Mouse (Mus musculus) lung, adult 2 months (tissue): ENCODE data around the gene Cltb. TPM values are rescaled to one million over a fixed set of nuclear protein-coding genes. Genes with fewer than 3 reads are reported as not detected.

Experiments used
- DNase-seq: peaks from one replicate; pipeline ENCODE4 v3.0.0; 2022
- H3K4me1 ChIP-seq: fragments of 200-500 bp; 2 replicates; pipeline ENCODE4 v1.6.1; 2011; ENCODE audit warnings: low read length; ENCODE audit not compliant: control insufficient read depth, insufficient read depth
- H3K4me3 ChIP-seq: fragments of 200-500 bp; replicated peaks from 2 replicates; pipeline ENCODE3; 2011; ENCODE audit warnings: low read depth, mild to moderate bottlenecking, control low read depth, low read length; ENCODE audit errors: extremely low read depth
- CTCF ChIP-seq: fragments of 200-500 bp; IDR thresholded peaks from 2 replicates; pipeline ENCODE4 v1.5.1; 2011; ENCODE audit warnings: mild to moderate bottlenecking, low read length, control low read depth; ENCODE audit not compliant: insufficient read depth
- POLR2A ChIP-seq: fragments of 200-500 bp; IDR thresholded peaks from 2 replicates; pipeline ENCODE4 v1.6.1; 2011; ENCODE audit warnings: low read depth, mild to moderate bottlenecking, control low read depth, low read length, borderline replicate concordance; ENCODE audit errors: extremely low read depth
- WGBS: fragments of 180-500 bp; shearing (Covaris S2); methylation state at CpG from one replicate; pipeline ENCODE4 v1.1.7; 2018; 5-methylcytosine and 5-hydroxymethylcytosine counted together
- polyA plus RNA-seq: library from polyadenylated mRNA; depleted of rRNA; stranded (reverse); fragments of >200 nt; gene quantifications from 2 replicates; pipeline ENCODE4 v1.2.3, GENCODE M21; 2012

Cltb gene
- polyA plus RNA-seq, 1 experiment, result 109 TPM

DNA sequence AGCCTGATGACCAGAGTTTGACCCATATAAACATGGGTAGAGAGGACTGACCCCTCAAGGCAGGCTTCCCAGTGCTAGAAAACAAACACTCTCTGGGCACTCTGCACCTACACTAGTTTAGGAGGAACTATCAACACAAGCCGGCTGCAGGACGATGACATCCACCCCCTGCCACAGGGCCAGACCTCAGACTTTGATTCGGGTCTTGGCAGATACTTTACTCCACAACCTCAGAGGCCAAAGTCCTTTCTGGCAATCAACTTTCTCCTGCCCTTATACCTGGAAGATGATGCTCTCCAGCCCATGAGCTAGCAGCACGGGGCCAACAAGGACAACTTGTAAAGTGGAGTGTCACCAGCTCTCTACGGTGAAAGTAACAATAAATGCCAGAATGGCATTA lies 28.3 kb downstream of the Cltb start:
- H3K4me1 ChIP-seq, result peaks cover 9% of the 10 kb centered on the region
- no peak for DNase-seq
- WGBS, result 76% methylated on average over 5 of the region's 5 CpGs
- H3K4me3 ChIP-seq, result no peak overlapping the region
- TF ChIP-seq POLR2A (no peak), CTCF (no peak)

DNA sequence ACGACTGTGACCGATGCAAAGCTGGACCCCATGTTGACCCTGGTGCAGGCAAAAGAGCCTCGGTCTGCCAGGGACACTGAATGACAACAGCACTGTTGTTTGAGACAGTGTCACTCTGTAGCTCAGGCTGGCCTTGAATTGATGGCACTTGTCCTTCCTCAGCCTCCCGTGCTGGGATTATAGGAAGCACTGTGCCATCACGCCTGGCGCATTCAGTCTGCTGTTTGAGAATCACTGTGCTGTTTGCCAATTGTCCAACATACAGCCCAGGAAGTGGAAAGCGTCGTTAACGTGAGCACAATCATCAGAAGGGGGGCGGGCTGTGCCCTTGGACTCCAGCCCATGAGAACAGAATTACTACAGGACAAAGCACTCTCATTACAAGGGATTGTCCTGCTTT lies 29.0 kb downstream of the Cltb start:
- Histone ChIP-seq H3K4me1 (peaks cover 9% of the 10 kb centered on the region), H3K4me3 (no peak overlapping the region)
- TF ChIP-seq POLR2A (no peak), CTCF (no peak)
- 42% methylated on average over 10 of the region's 10 CpGs for WGBS
- no peak for DNase-seq

DNA sequence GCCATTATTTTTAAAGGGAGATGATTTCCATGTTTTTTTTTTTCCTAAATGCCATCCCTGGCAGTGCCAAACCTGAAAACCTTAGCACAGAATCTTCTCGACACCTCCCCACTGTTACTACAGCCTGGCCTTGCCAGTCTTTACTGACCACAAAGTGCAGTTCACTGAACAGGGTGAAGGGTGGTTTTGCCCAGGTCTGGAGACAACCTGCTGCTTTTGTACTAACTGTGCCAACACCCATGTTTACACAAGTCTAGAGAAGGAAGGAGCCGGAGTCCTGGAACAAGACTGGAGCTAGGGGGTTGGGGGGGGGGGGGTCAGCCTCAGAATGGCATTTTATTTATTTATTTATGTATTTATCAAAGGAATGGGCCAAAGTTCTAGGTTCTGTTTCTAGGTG lies 29.8 kb downstream of the Cltb start:
- TF ChIP-seq CTCF (no peak), POLR2A (no peak)
- DNase-seq, result no peak
- 40% methylated on average over 2 of the region's 2 CpGs for WGBS
- peaks cover 9% of the 10 kb centered on the region for H3K4me1 ChIP-seq
- no peak overlapping the region for H3K4me3 ChIP-seq

DNA sequence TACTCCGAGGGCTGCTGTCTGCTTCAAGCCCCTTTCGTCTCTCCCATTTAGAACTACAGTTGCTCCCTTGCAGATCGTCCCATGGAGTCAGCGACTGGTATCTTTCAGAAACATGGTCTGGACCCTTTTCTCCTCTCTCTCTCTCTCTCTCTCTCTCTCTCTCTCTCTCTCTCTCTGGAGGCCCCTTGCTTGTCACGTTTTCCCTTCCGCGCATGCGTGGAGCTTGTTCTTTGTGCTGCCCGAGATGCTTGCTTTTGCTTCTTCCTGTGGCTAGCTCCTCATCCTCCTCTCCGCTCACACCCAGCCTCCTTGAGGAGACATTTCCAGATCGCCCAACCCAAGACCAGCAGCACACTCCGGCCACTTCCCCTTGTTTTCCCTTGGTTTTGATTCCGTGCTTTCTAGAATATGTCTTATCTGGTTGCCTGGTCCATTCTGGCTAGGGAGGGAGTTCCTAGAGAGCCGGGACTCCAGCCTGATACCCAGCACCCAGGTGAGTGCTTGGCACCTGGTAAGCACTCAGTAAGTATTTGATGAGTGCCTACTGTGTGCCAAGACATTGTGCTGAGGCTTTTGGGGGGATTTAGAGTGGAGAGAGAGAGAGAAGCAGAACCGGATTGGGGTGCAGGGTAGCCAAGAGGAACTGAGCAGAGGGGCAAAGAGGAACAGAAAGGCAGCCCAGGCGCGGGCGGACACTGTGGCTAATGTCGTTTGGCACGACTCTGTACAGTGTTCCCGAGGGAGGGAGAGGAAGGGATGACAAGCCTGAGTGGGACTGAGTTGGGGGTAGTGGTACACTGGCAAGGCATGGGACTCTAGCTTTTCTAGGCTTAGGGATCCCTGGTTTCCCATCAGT lies 33.3 kb downstream of the Cltb start:
- peaks cover 12% of the 10 kb centered on the region for H3K4me1 ChIP-seq
- TF ChIP-seq POLR2A, result no peak
- TF ChIP-seq CTCF, result no peak
- 76% methylated on average over 21 of the region's 21 CpGs for WGBS
- no peak overlapping the region for H3K4me3 ChIP-seq
- no peak for DNase-seq

DNA sequence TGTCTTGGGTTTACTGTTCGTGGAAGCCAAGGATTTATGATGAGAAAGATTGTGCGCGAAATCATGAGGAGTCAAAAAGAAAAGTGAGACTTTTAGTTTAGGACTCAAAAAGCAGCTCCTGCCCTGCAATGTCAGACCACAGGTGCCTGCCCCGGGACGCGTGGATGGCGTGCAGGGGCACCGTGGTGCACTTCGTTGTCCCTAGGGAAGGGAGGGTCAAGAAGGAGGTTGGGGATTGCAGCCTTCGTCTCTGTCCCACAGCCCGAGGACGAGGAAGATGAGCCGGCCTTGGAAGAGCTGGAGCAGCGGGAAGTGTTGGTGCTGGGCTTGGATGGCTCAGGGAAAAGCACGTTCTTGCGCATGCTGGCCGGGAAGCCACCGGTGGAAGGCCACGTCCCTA lies 35.7 kb downstream of the Cltb start:
- TF ChIP-seq CTCF (no peak), POLR2A (no peak)
- peaks cover 4% of the 10 kb centered on the region; the same call in 1 of the 2 replicates for H3K4me1 ChIP-seq
- peak; percentile 39 for DNase-seq
- H3K4me3 ChIP-seq, result peak overlapping the region; percentile 72
- 4% methylated on average over 19 of the region's 19 CpGs for WGBS

DNA sequence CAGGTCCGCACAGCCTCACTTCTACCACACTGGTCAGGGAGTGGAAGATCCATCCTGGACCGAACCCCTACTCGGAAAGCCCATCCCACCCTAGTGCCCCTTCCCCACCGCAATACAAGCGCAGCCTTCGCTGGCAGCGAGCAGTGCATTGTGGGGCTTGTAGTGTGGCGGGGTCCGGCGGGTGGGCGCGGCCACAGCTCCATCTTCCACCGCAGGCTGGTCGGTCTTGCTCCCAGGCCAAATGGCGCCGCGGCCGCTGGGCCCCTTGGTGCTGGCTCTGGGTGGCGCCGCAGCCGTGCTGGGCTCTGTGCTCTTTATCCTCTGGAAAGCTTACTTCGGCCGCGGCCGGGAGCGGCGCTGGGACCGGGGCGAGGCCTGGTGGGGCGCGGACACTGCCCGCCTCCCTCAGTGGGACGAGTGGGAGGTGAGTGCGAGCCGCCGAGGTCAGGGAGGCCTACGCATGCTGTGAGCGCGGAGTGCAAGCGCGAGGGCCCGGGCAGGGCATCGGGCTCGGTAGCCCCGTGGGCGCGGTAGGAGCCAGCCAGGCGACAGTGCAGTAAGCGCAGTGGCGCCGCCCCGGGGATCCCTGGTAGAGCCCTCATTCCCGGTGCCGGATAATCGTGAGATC lies 36.2 kb downstream of the Cltb start, which contains the start of gene Arl10:
Arl10 (plus strand) TSS at position 162 of the 628 bp plus-strand sequence.
- DNase-seq, result peak; percentile 78
- 0 out of 2 replicates have a peak, but pooled peaks have one; percentile 7 for TF ChIP-seq POLR2A
- TF ChIP-seq CTCF, result no peak
- Histone ChIP-seq H3K4me3 (peak within 1 kb of the TSS; percentile 72), H3K4me1 (peaks cover 4% of the 10 kb centered on the region; the same call in 1 of the 2 replicates)
- under 1% methylated on average over 55 of the region's 55 CpGs for WGBS

DNA sequence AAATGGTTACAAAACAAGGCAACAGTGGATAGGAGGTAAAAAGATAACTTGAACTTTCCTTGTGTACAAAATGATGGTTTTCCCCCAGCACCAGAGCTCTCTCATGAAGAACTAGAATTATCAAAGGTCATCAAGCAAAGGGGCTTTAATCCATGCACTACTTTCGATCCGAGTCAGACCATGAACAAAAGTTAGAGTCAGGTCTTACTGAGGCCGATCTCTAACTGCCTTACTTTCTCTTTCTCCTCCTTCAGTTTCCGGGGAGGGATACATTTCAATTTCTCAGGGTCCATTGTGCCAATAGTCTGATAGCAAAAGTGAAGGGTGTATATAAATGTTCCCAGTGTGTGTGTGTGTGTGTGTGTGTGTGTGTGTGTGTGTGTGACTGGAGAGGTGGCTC lies 38.5 kb downstream of the Cltb start:
- TF ChIP-seq CTCF, result no peak
- TF ChIP-seq POLR2A, result no peak
- 81% methylated on average over 4 of the region's 4 CpGs for WGBS
- no peak for DNase-seq
- Histone ChIP-seq H3K4me1 (peaks cover 4% of the 10 kb centered on the region; the same call in 1 of the 2 replicates), H3K4me3 (no peak overlapping the region)

DNA sequence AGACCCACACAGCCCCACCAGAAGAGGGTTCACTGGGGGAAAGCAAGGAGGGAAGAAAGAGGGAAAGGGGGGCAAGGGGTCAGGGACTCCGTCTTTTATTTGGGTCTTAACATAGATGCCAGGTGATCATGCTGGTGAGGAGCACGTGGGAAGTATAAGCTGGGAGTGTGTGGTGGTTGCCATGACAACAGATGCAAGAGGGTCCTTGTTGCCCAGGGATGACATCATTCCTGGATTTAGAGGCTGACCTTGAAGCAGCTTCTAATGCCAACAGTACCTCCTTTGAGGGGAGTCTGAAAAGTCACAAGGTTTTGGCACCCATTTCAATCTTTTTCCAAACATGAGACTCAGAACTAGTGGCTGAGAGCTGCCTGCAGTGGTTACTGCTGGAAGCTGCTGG lies 39.5 kb downstream of the Cltb start:
- WGBS, result 35% methylated on average over 2 of the region's 2 CpGs
- Histone ChIP-seq H3K4me3 (no peak overlapping the region), H3K4me1 (peaks cover 4% of the 10 kb centered on the region; the same call in 1 of the 2 replicates)
- no peak for DNase-seq
- TF ChIP-seq CTCF (no peak), POLR2A (no peak)

DNA sequence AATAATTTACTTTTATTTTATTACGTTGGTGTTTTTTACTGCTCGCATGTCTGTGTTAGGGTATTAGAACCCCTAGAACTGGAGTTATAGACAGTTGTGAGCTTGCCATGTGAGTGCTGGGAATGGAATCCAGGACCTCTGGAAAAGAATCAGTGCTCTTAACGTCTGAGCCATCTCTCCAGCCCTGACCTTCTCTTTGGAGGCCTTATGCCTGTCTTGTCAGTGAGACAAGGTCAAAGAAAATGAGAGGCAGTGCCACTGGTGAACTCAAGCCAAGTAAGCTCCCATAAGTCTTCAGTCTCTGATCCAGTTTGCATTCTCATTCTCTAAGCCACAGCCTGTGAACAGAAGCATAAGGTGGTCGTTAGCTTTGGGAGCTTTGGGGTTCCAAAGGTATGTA lies 40.4 kb downstream of the Cltb start:
- 72% methylated on average over 4 of the region's 4 CpGs for WGBS
- DNase-seq, result no peak
- TF ChIP-seq POLR2A, result no peak
- TF ChIP-seq CTCF, result no peak
- Histone ChIP-seq H3K4me3 (no peak overlapping the region), H3K4me1 (peaks cover 4% of the 10 kb centered on the region; the same call in 1 of the 2 replicates)
